Mouse (Mus musculus): ENCODE data around the gene Bin2. TPM values are rescaled to one million over a fixed set of nuclear protein-coding genes. Genes with fewer than 3 reads are reported as not detected.
"Not testable (repeated sequence)": the region's sequence is repeated elsewhere in the genome, so short reads cannot be mapped to it uniquely, and the experiment has no call there.

Bin2 gene
- total and polyA plus RNA-seq, 3 experiments, result 51.4 to 89.9 (median 64.8) TPM

DNA sequence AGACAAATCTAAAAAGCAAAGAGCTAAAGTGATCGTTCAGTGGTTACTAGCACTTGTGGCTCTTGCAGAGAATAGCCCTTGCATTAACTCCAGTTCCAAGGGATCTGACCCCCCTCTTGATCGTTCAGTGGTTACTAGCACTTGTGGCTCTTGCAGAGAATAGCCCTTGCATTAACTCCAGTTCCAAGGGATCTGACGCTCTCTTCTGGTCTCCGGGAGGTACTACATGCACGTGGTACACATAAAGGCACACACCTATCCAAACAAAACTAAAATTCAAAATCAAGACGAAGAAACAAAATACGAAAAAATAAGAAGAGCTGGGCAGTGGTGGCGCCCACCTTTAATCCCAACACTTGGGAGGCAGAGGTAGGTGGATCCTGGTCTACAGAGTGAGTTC lies 62.7 kb downstream of the Bin2 start:
- dilution Hi-C loops (cut with MboI; ENCODE audit: extremely low pct_ligation_motif_present, extremely low pct_unique_long_range_greater_than_20kb, low sequenced_read_pairs); H3K4me3 ChIP-seq (replicated peaks in 1 of 3; ENCODE audit: low read depth in 2 of 3, low read length in 2 of 3, poor library complexity in 1 of 3); in situ Hi-C loops (cut with MboI; ENCODE audit: low pct_ligation_motif_present, low pct_unique_long_range_greater_than_20kb, low sequenced_read_pairs); H3K36me3 ChIP-seq (replicated peaks in 1 of 2; ENCODE audit: control insufficient read depth in 1 of 2, insufficient read depth in 1 of 2, low read length in 1 of 2); H3K4me2 ChIP-seq (ENCODE audit: insufficient read depth, low read depth, poor library complexity, severe bottlenecking); DNase-seq (ENCODE audit: extremely low read depth); H3K9ac ChIP-seq (ENCODE audit: insufficient read depth, low read depth); H3K9me3 ChIP-seq (replicated peaks; ENCODE audit: low read length); H3K27me3 ChIP-seq (replicated peaks); H3K79me2 ChIP-seq (replicated peaks; ENCODE audit: control insufficient read depth, extremely low read depth, insufficient read depth, poor library complexity, severe bottlenecking); H3K27ac ChIP-seq (ENCODE audit: insufficient read depth, low read depth): not testable (repeated sequence)
- TF ChIP-seq CTCF (conservative IDR thresholded peaks at IDR 0.05 in 1 of 2, IDR thresholded peaks at IDR 0.05 in 1 of 2; ENCODE audit: low read depth in 2 of 2, low read length in 2 of 2) (peak in 1 of 2 experiments; percentile 53; a peak in 2 of 4 replicates), SMC3 (IDR thresholded peaks at IDR 0.05; ENCODE audit: low read depth, low read length) (peak; percentile 33), RAD21 (IDR thresholded peaks at IDR 0.05; ENCODE audit: low read depth, low read length) (peak; percentile 44)
- H3K4me1 ChIP-seq (ENCODE audit: control insufficient read depth in 1 of 2, insufficient read depth in 2 of 2), result peaks cover 12 to 14% of the 10 kb centered on the region in 2 experiments

DNA sequence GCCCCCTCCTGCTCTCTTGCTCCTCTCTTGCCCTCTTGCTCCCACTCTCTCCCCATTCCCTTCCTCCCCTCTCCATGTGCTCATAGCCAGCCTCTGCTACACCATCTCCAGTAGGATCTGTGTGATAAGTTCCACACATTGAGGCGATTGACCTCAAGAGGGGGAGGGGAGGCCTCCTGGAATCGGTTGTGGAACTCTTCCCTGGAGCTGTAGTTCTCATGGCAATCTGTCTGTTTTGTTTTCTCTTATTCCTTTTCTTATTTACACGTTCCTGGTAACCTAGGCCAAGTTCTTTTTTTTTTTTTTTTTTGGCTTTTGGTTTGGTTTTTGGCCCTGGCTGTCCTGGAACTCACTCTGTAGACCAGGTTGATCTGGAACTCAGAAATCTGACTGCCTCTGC lies 67.7 kb downstream of the Bin2 start:
- no peak for DNase-seq (ENCODE audit: extremely low read depth)
- in situ Hi-C loops (cut with MboI; ENCODE audit: low pct_ligation_motif_present, low pct_unique_long_range_greater_than_20kb, low sequenced_read_pairs), result no loop called here
- Histone ChIP-seq H3K4me1 (ENCODE audit: control insufficient read depth in 1 of 2, insufficient read depth in 2 of 2) (peaks cover 19 to 40% of the 10 kb centered on the region in 2 experiments), H3K27me3 (replicated peaks) (peaks cover 18% of the 10 kb centered on the region), H3K4me2 (ENCODE audit: insufficient read depth, low read depth, poor library complexity, severe bottlenecking) (no peak overlapping the region), H3K36me3 (replicated peaks in 1 of 2; ENCODE audit: control insufficient read depth in 1 of 2, insufficient read depth in 1 of 2, low read length in 1 of 2) (no peaks in the 10 kb centered on the region), H3K27ac (ENCODE audit: insufficient read depth, low read depth) (no peak overlapping the region), H3K79me2 (replicated peaks; ENCODE audit: control insufficient read depth, extremely low read depth, insufficient read depth, poor library complexity, severe bottlenecking) (no peaks in the 10 kb centered on the region), H3K9ac (ENCODE audit: insufficient read depth, low read depth) (no peak overlapping the region), H3K4me3 (replicated peaks in 1 of 3; ENCODE audit: low read depth in 2 of 3, low read length in 2 of 3, poor library complexity in 1 of 3) (no peak overlapping the region), H3K9me3 (replicated peaks; ENCODE audit: low read length) (no peaks in the 10 kb centered on the region)
- TF ChIP-seq MYC (IDR thresholded peaks at IDR 0.05; ENCODE audit: low read depth, low read length) (no peak), ZC3H11A (IDR thresholded peaks at IDR 0.05; ENCODE audit: low read depth, low read length) (no peak), ZKSCAN1 (IDR thresholded peaks at IDR 0.05; ENCODE audit: borderline replicate concordance, low read depth, low read length) (no peak), ELF1 (IDR thresholded peaks at IDR 0.05; ENCODE audit: low read depth, low read length) (no peak), NRF1 (IDR thresholded peaks at IDR 0.05; ENCODE audit: low read depth, low read length) (no peak), IRF4 (IDR thresholded peaks at IDR 0.05; ENCODE audit: low read depth, low read length) (no peak), RCOR1 (conservative IDR thresholded peaks at IDR 0.05; ENCODE audit: low read depth, low read length) (no peak)
- dilution Hi-C loops (cut with MboI; ENCODE audit: extremely low pct_ligation_motif_present, extremely low pct_unique_long_range_greater_than_20kb, low sequenced_read_pairs), result no loop called here

DNA sequence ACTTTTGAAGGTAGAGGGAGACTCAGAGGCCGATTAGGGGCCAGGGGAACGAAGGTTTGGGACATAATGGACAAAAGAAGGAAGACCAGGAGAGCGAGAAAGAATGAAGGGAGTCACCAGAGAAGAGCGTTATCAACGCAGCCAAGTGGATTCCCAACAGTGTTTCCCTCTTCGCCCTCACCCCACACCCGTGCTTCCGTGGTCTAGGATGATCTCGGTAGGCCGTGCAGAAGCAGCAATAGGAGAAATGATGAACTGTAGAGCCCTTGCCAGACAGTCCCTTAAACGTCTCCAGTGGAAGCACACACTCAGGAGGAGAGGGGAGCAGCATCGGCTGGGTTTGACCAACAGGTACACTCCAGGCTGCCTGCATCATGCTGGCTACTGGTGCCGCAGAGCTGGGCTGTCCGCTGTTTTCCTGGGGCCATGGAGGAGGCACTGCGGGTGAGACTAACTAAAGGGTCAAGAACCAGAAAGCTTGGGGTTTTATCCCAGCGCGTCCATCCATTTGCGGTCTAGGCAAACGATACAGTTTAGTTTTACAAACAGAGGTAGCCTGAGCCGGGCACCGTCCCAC lies 68.6 kb downstream of the Bin2 start:
- DNase-seq (ENCODE audit: extremely low read depth), result no peak
- H3K4me1 ChIP-seq (ENCODE audit: control insufficient read depth in 1 of 2, insufficient read depth in 2 of 2), result peaks cover 22 to 48% of the 10 kb centered on the region in 2 experiments
- H3K27me3 ChIP-seq (replicated peaks), result peaks cover 18% of the 10 kb centered on the region
- dilution Hi-C loops (cut with MboI; ENCODE audit: extremely low pct_ligation_motif_present, extremely low pct_unique_long_range_greater_than_20kb, low sequenced_read_pairs) (no loop called here), in situ Hi-C loops (cut with MboI; ENCODE audit: low pct_ligation_motif_present, low pct_unique_long_range_greater_than_20kb, low sequenced_read_pairs) (no loop called here)
- TF ChIP-seq POLR2AphosphoS2 (IDR thresholded peaks at IDR 0.05; ENCODE audit: low read depth, low read length) (no peak), POLR2A (IDR thresholded peaks at IDR 0.05; ENCODE audit: low read depth, low read length) (no peak), USF2 (conservative IDR thresholded peaks at IDR 0.05; ENCODE audit: low read depth, low read length) (no peak), CTCF (conservative IDR thresholded peaks at IDR 0.05 in 1 of 2, IDR thresholded peaks at IDR 0.05 in 1 of 2; ENCODE audit: low read depth in 2 of 2, low read length in 2 of 2) (no peak), ZC3H11A (IDR thresholded peaks at IDR 0.05; ENCODE audit: low read depth, low read length) (no peak), ELF1 (IDR thresholded peaks at IDR 0.05; ENCODE audit: low read depth, low read length) (no peak), MAZ (IDR thresholded peaks at IDR 0.05; ENCODE audit: low read depth, low read length) (no peak), CHD1 (IDR thresholded peaks at IDR 0.05; ENCODE audit: low read depth, low read length) (no peak), IRF4 (IDR thresholded peaks at IDR 0.05; ENCODE audit: low read depth, low read length) (no peak), ETS1 (conservative IDR thresholded peaks at IDR 0.05; ENCODE audit: low read depth, low read length) (no peak), PAX5 (IDR thresholded peaks at IDR 0.05; ENCODE audit: low read length) (no peak), MAFK (IDR thresholded peaks at IDR 0.05; ENCODE audit: insufficient replicate concordance, low read length) (no peak), TCF12 (IDR thresholded peaks at IDR 0.05; ENCODE audit: low read depth, low read length) (no peak), USF1 (IDR thresholded peaks at IDR 0.05; ENCODE audit: low read depth, low read length) (no peak)
- 0 out of 2 replicates have a peak overlapping the region, but pooled peaks have one; percentile 95 for H3K9ac ChIP-seq (ENCODE audit: insufficient read depth, low read depth)
- no peaks in the 10 kb centered on the region for H3K79me2 ChIP-seq (replicated peaks; ENCODE audit: control insufficient read depth, extremely low read depth, insufficient read depth, poor library complexity, severe bottlenecking)
- H3K4me2 ChIP-seq (ENCODE audit: insufficient read depth, low read depth, poor library complexity, severe bottlenecking), result 0 out of 2 replicates have a peak overlapping the region, but pooled peaks have one; percentile 77
- H3K4me3 ChIP-seq (replicated peaks in 1 of 3; ENCODE audit: low read depth in 2 of 3, low read length in 2 of 3, poor library complexity in 1 of 3), result no peak overlapping the region
- H3K27ac ChIP-seq (ENCODE audit: insufficient read depth, low read depth), result no peak overlapping the region
- no peaks in the 10 kb centered on the region for H3K36me3 ChIP-seq (replicated peaks in 1 of 2; ENCODE audit: control insufficient read depth in 1 of 2, insufficient read depth in 1 of 2, low read length in 1 of 2)
- no peaks in the 10 kb centered on the region for H3K9me3 ChIP-seq (replicated peaks; ENCODE audit: low read length)

Measured in CH12.LX (cell line).